Mouse (Mus musculus): ENCODE results near the gene Polh. TPM values are rescaled to one million over a fixed set of nuclear protein-coding genes. Genes with fewer than 3 reads are reported as not detected.
A peak's percentile ranks its signal among the peaks of the same experiment; 100 is the strongest.

Polh gene
- total and polyA plus RNA-seq, 2 experiments from 2014 or later: 4.2 to 9.6 TPM

DNA sequence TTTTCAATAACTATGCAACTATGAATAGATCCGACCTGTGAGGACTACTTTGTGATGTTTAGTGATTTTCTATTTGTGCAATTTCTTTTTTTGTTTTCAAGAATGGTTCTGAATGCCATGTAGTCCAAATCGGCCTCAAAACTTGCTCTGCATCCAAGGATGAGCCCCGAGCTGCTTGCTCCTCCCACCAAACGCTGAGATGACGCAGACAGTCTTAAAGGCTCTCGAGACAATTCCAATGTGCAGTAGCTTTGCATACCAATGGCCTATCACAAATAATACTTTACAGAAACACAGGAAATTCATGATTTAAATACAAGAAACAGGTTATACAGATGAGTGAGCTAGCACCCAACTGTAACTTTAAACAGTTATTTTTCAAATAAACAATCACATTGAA is 1.3 kb downstream of the Polh start:
- Histone ChIP-seq H3K4me2 (ENCODE audit: low read depth, low read length, poor library complexity, severe bottlenecking) (peak overlapping the region; percentile 74), H3K9me3 (ENCODE audit: low read length) (no peaks in the 10 kb centered on the region), H3K4me1 (ENCODE audit: insufficient read depth, low read length) (peaks cover 18% of the 10 kb centered on the region), H3K4me3 (ENCODE audit: low read depth, low read length) (no peak overlapping the region), H3K27ac (ENCODE audit: low read depth, low read length) (no peak overlapping the region), H3K27me3 (ENCODE audit: insufficient read depth, low read length) (no peaks in the 10 kb centered on the region), H3K36me3 (ENCODE audit: insufficient read depth, low read length) (peaks cover 15% of the 10 kb centered on the region), H3K9ac (replicated peaks; ENCODE audit: low read length, poor library complexity, severe bottlenecking) (no peak overlapping the region)
- no peak for ATAC-seq (ENCODE audit: low FRiP score)
- no peak for DNase-seq (ENCODE audit: low spot score)
- no peak for TF ChIP-seq CTCF (IDR thresholded peaks at IDR 0.05)
- 67% methylated on average over 6 of the region's 6 CpGs for WGBS

- no peak for ATAC-seq (ENCODE audit: low FRiP score)
- H3K9me3 ChIP-seq (ENCODE audit: low read length): no peaks in the 10 kb centered on the region
- no peak overlapping the region for H3K27ac ChIP-seq (ENCODE audit: low read depth, low read length)
- H3K36me3 ChIP-seq (ENCODE audit: insufficient read depth, low read length): peaks cover 36% of the 10 kb centered on the region
- H3K4me1 ChIP-seq (ENCODE audit: insufficient read depth, low read length): no peaks in the 10 kb centered on the region
- TF ChIP-seq CTCF (IDR thresholded peaks at IDR 0.05): no peak
- H3K9ac ChIP-seq (replicated peaks; ENCODE audit: low read length, poor library complexity, severe bottlenecking): no peak overlapping the region
- no peaks in the 10 kb centered on the region for H3K27me3 ChIP-seq (ENCODE audit: insufficient read depth, low read length)
- no peak for DNase-seq (ENCODE audit: low spot score)
- no peak overlapping the region for H3K4me2 ChIP-seq (ENCODE audit: low read depth, low read length, poor library complexity, severe bottlenecking)
- WGBS: 96% methylated on average over 2 of the region's 2 CpGs
- no peak overlapping the region for H3K4me3 ChIP-seq (ENCODE audit: low read depth, low read length)
Measured at GRCm38 (mm10) chr17:46188829-46189228, 13.6 kb downstream of the Polh start.

GRCm38 (mm10) chr17:46182273-46182672 is 20.2 kb downstream of the Polh start:
- Histone ChIP-seq H3K4me2 (ENCODE audit: low read depth, low read length, poor library complexity, severe bottlenecking) (no peak overlapping the region), H3K9ac (replicated peaks; ENCODE audit: low read length, poor library complexity, severe bottlenecking) (no peak overlapping the region), H3K9me3 (ENCODE audit: low read length) (no peaks in the 10 kb centered on the region), H3K27ac (ENCODE audit: low read depth, low read length) (no peak overlapping the region), H3K36me3 (ENCODE audit: insufficient read depth, low read length) (peaks cover 47% of the 10 kb centered on the region), H3K4me1 (ENCODE audit: insufficient read depth, low read length) (no peaks in the 10 kb centered on the region), H3K4me3 (ENCODE audit: low read depth, low read length) (no peak overlapping the region), H3K27me3 (ENCODE audit: insufficient read depth, low read length) (no peaks in the 10 kb centered on the region)
- DNase-seq (ENCODE audit: low spot score) (no peak), ATAC-seq (ENCODE audit: low FRiP score) (no peak)
- WGBS: 82% methylated on average over 4 of the region's 4 CpGs
- TF ChIP-seq CTCF (IDR thresholded peaks at IDR 0.05): peak; percentile 39

GRCm38 (mm10) chr17:46170538-46170937 is 31.9 kb downstream of the Polh start:
- Histone ChIP-seq H3K27me3 (ENCODE audit: insufficient read depth, low read length) (no peaks in the 10 kb centered on the region), H3K27ac (ENCODE audit: low read depth, low read length) (no peak overlapping the region), H3K4me2 (ENCODE audit: low read depth, low read length, poor library complexity, severe bottlenecking) (no peak overlapping the region), H3K36me3 (ENCODE audit: insufficient read depth, low read length) (peaks cover 58% of the 10 kb centered on the region), H3K9ac (replicated peaks; ENCODE audit: low read length, poor library complexity, severe bottlenecking) (no peak overlapping the region), H3K4me3 (ENCODE audit: low read depth, low read length) (no peak overlapping the region), H3K9me3 (ENCODE audit: low read length) (no peaks in the 10 kb centered on the region), H3K4me1 (ENCODE audit: insufficient read depth, low read length) (no peaks in the 10 kb centered on the region)
- WGBS: 78% methylated on average over 3 of the region's 3 CpGs
- DNase-seq (ENCODE audit: low spot score): peak; percentile 48
- no peak for ATAC-seq (ENCODE audit: low FRiP score)
- peak; percentile 74 for TF ChIP-seq CTCF (IDR thresholded peaks at IDR 0.05)

DNA sequence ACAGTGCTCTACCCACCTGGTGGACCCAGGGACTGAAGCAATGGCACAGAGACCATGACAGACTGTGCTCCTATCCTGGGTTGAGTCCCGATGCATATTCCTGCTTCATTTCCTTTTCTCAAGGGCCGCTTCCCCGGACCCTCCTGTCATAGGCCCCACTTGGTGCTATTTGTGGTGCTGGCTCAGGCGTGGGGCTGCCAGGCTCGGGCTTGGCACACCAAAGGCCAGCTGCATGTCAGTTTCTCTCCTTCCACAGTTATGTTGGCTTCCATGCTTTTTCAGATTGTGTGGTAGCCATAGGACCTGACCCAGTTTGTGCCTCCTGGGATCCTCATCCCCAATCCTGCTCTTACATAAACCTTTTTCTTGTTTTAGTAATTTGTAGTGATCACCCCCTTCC is 33.7 kb downstream of the Polh start:
- Histone ChIP-seq H3K9ac (replicated peaks; ENCODE audit: low read length, poor library complexity, severe bottlenecking) (no peak overlapping the region), H3K9me3 (ENCODE audit: low read length) (no peaks in the 10 kb centered on the region), H3K4me2 (ENCODE audit: low read depth, low read length, poor library complexity, severe bottlenecking) (no peak overlapping the region), H3K27ac (ENCODE audit: low read depth, low read length) (no peak overlapping the region), H3K4me1 (ENCODE audit: insufficient read depth, low read length) (no peaks in the 10 kb centered on the region), H3K36me3 (ENCODE audit: insufficient read depth, low read length) (peaks cover 70% of the 10 kb centered on the region), H3K27me3 (ENCODE audit: insufficient read depth, low read length) (no peaks in the 10 kb centered on the region), H3K4me3 (ENCODE audit: low read depth, low read length) (no peak overlapping the region)
- WGBS: 87% methylated on average over 5 of the region's 5 CpGs
- DNase-seq (ENCODE audit: low spot score): no peak
- no peak for ATAC-seq (ENCODE audit: low FRiP score)
- no peak for TF ChIP-seq CTCF (IDR thresholded peaks at IDR 0.05)

- H3K4me2 ChIP-seq (ENCODE audit: low read depth, low read length, poor library complexity, severe bottlenecking): no peak overlapping the region
- no peak overlapping the region for H3K4me3 ChIP-seq (ENCODE audit: low read depth, low read length)
- H3K9me3 ChIP-seq (ENCODE audit: low read length): no peaks in the 10 kb centered on the region
- ATAC-seq (ENCODE audit: low FRiP score): no peak
- no peak overlapping the region for H3K27ac ChIP-seq (ENCODE audit: low read depth, low read length)
- DNase-seq (ENCODE audit: low spot score): no peak
- WGBS: 62% methylated on average over 5 of the region's 5 CpGs
- no peak overlapping the region for H3K9ac ChIP-seq (replicated peaks; ENCODE audit: low read length, poor library complexity, severe bottlenecking)
- H3K36me3 ChIP-seq (ENCODE audit: insufficient read depth, low read length): peaks cover 70% of the 10 kb centered on the region
- H3K27me3 ChIP-seq (ENCODE audit: insufficient read depth, low read length): no peaks in the 10 kb centered on the region
- no peaks in the 10 kb centered on the region for H3K4me1 ChIP-seq (ENCODE audit: insufficient read depth, low read length)
- TF ChIP-seq CTCF (IDR thresholded peaks at IDR 0.05): no peak
Measured at GRCm38 (mm10) chr17:46168318-46168717, 34.1 kb downstream of the Polh start.
